Mouse (Mus musculus) G1E (cell line): ENCODE results near the gene Sap30bp. TPM values are rescaled to one million over a fixed set of nuclear protein-coding genes. Genes with fewer than 3 reads are reported as not detected.

Source experiments
- ATAC-seq: 2 replicates; pipeline ENCODE4 v1.8.0; 2016; ENCODE audit warnings: mild to moderate bottlenecking; ENCODE audit not compliant: insufficient number of reproducible peaks, poor library complexity, low FRiP score, severe bottlenecking; ENCODE audit errors: extremely low read depth
- DNase-seq: peaks from one replicate; pipeline ENCODE4 v3.0.0; 2012; ENCODE audit warnings: low spot score
- H3K27me3 ChIP-seq: 2 replicates; pipeline ENCODE4 v1.6.1; 2012; ENCODE audit warnings: mild to moderate bottlenecking, low read length, inconsistent platforms; ENCODE audit not compliant: insufficient read depth
- H3K36me3 ChIP-seq: replicated peaks from 2 replicates; pipeline ENCODE3; 2012; ENCODE audit warnings: mild to moderate bottlenecking, inconsistent platforms
- H3K4me1 ChIP-seq: 2 replicates; pipeline ENCODE4 v1.6.1; 2012; ENCODE audit warnings: low read depth, low read length, inconsistent platforms, mixed read lengths; ENCODE audit not compliant: insufficient read depth
- H3K4me3 ChIP-seq: 2 replicates; pipeline ENCODE4 v1.5.1; 2012; ENCODE audit warnings: low read depth, mild to moderate bottlenecking, inconsistent platforms, low read length, moderate library complexity, mixed read lengths
- H3K9me3 ChIP-seq: replicated peaks from 2 replicates; pipeline ENCODE4 v1.6.1; 2012; ENCODE audit warnings: inconsistent platforms
- CTCF ChIP-seq: IDR thresholded peaks from 2 replicates; pipeline ENCODE4 v1.5.1; 2012; ENCODE audit warnings: low read depth, low read length, inconsistent platforms, mixed read lengths
- GATA1 ChIP-seq: IDR thresholded peaks from 2 replicates; pipeline ENCODE4 v1.6.1; 2012; ENCODE audit warnings: borderline replicate concordance, low read length, inconsistent platforms, mixed read lengths
- GATA2 ChIP-seq: IDR thresholded peaks from 2 replicates; pipeline ENCODE4 v1.6.1; 2012; ENCODE audit warnings: low read depth, low read length, inconsistent platforms, borderline replicate concordance
- POLR2AphosphoS5 ChIP-seq: IDR thresholded peaks from 2 replicates; pipeline ENCODE4 v1.6.1; 2012; ENCODE audit warnings: low read depth, low read length, inconsistent platforms; ENCODE audit not compliant: insufficient replicate concordance
- TAL1 ChIP-seq: conservative IDR thresholded peaks from 2 replicates; pipeline ENCODE4 v1.6.1; 2012; ENCODE audit warnings: low read depth, low read length, inconsistent platforms, mixed read lengths
- polyA plus RNA-seq: library from polyadenylated mRNA; stranded (reverse); fragments of >175 nt; gene quantifications from 2 replicates; pipeline ENCODE4 v1.2.3, GENCODE M21; 2012
- total RNA-seq, 2 experiments: library from RNA; stranded (forward) in 1 of 2; stranded (reverse) in 1 of 2; fragments of 200-1000 nt in 1 of 2; fragments of >200 nt in 1 of 2; fragmentation: Nextera tagmentation in 1 of 2; gene quantifications; 2 replicates each; pipeline ENCODE4 v1.2.3; 2014 to 2017

Gene Sap30bp
- total and polyA plus RNA-seq, 3 experiments = 27.8 to 131 (median 30.8) TPM

DNA sequence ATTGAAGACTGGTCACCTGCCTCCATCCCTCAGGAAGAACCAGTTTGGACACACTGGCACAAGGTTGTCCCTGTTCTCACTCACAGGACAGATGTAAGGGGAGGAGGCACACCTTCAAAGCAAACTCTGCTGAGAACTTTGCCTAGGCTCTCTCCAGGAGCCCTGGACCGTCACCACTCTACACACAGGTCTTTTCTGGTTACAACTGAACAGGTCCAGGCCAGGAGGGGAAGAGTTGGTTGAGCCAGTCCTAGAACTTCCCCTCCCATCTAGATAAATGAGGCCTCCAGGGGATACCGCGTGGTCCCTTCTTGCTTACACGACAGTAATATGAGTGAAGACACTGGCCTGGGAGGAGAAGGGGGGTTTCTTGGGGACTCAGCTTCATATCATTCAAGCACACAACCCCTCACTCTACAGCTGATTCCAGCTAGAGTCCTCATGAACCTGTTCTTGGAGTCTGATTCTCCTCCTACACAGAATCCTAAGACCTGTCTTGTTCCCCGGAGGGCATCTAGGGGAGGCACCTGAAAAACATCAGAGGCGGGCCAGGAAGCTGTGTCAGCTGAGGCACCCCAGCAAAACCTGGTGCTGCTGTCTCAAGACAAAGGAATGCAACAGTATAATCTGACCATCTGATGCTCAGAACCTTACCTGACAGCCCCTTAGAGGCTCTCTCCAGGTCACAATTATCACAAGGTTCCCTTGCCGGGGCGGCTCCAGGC lies 28.7 kb upstream of the Sap30bp start:
- ATAC-seq (no peak), DNase-seq (no peak)
- Histone ChIP-seq H3K27me3 (no peaks in the 10 kb centered on the region), H3K4me1 (peaks cover 80% of the 10 kb centered on the region), H3K4me3 (peak overlapping the region; percentile 53; the same call in 1 of the 2 replicates), H3K9me3 (no peaks in the 10 kb centered on the region), H3K36me3 (peaks cover 87% of the 10 kb centered on the region)
- no peak for TF ChIP-seq GATA1
- TF ChIP-seq TAL1 = no peak
- TF ChIP-seq CTCF = no peak
- no peak for TF ChIP-seq POLR2AphosphoS5
- TF ChIP-seq GATA2 = no peak

DNA sequence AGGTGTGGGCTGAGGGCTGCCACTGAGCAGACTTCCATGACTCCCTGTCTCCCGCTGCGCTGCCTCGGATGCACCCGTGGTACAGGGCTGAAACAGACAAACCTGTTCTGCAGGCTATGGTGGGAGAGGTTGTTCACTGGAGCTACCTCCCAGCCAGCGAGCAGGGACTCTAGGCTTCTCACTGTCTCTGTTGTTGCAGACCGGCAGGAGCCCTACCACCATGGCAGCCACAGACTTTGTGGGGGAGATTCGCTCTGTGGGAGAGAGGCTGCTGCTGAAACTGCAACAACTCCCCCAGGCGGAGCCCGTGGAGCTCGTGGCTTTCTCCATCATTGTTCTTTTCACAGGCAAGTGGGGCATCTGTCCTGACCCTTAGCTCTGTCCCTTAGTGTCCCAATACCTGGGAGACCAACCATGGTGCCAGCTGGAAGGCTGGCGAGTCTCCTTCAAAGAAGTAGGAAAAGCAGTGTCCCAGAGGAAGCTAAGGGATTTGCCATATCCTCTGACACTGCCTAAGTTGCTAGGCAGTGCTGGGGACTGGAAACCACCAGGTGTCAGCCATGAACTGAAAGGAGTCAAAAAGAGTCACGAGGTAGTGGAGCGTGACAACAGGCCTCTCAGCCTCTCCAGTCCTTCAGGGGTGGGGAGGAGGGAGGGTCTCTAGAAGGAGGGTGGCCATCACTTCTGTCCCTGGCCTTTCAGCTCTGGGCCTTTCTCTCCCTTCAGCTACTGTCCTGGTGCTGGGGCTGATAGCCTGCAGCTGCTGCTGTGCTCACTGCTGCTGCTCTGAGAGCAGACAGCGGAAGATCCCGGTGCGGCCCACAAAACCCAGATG lies 27.9 kb upstream of the Sap30bp start:
- Histone ChIP-seq H3K27me3 (no peaks in the 10 kb centered on the region), H3K9me3 (no peaks in the 10 kb centered on the region), H3K4me1 (peaks cover 72% of the 10 kb centered on the region), H3K36me3 (peaks cover 93% of the 10 kb centered on the region), H3K4me3 (no peak overlapping the region)
- no peak for ATAC-seq
- DNase-seq = no peak
- TF ChIP-seq GATA1 = no peak
- TF ChIP-seq POLR2AphosphoS5 = no peak
- TF ChIP-seq CTCF = no peak
- TF ChIP-seq TAL1 = no peak
- no peak for TF ChIP-seq GATA2

DNA sequence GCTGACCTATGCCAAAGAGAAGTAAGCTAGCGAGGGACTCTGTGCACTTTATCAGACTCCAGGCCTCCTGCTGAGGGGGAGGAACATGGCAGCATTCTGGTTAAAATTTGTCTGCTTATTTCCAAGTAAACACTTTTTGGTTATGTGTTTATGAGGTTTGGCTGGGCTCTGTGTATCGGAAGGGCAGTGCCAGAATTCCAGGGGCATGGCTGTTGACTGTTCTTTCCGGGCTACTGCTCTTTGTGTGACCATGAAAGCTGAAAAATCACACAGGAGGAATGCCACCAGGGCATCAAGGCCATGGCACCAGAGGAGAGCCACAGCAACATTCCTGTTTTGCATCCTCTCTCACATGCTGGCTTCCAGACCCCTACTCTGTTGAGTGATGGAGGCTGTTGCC lies 27.0 kb upstream of the Sap30bp start:
- H3K9me3 ChIP-seq = no peaks in the 10 kb centered on the region
- H3K27me3 ChIP-seq = no peaks in the 10 kb centered on the region
- ATAC-seq = no peak
- no peak overlapping the region for H3K4me3 ChIP-seq
- DNase-seq = no peak
- peaks cover 88% of the 10 kb centered on the region for H3K36me3 ChIP-seq
- TF ChIP-seq POLR2AphosphoS5 = no peak
- no peak for TF ChIP-seq GATA2
- no peak for TF ChIP-seq TAL1
- TF ChIP-seq GATA1 = no peak
- TF ChIP-seq CTCF = no peak
- H3K4me1 ChIP-seq = peaks cover 69% of the 10 kb centered on the region

DNA sequence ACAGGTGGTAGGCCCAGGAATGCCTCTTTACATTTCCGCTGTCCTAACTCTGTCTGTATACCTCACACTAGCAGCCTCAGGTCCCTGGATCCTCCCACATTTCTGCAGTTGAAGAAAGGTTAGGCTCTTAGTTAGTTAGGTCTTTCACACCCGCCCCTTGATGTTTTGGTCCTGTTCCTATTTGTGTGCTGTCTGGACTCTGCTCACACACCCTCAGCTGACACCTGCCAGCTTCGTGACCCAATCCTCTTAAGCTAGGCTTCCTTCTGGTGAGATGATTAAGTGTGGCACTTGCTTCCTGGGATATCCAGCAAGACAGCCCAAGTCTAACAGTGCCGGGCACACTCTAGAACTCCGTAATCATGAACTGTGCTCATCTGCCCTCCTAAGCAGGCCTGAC lies 26.6 kb upstream of the Sap30bp start:
- Histone ChIP-seq H3K27me3 (no peaks in the 10 kb centered on the region), H3K9me3 (no peaks in the 10 kb centered on the region), H3K36me3 (peaks cover 88% of the 10 kb centered on the region), H3K4me1 (peaks cover 69% of the 10 kb centered on the region), H3K4me3 (no peak overlapping the region)
- ATAC-seq = no peak
- TF ChIP-seq GATA2 (no peak), POLR2AphosphoS5 (no peak), CTCF (no peak), GATA1 (no peak), TAL1 (no peak)
- no peak for DNase-seq

DNA sequence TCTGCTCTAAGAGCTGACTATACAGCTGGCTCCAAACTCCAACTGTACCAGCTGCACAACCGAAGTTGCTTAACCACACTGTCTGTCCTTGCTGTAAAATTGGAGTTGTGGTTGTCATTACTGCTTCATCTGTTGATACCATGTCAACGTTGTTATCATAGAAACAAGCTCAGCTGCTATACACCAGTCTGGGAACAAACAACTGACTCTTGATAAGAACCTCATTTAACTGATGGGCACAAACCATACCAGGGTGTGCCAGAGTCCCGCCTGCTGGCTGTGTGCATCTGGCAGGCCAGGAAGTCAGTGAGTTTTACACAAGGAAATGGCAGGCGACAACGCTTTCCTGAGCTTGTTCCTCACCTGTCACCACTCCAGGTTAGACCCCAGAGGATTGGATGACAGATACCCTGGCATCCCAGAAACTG lies 21.9 kb upstream of the Sap30bp start:
- H3K27me3 ChIP-seq = no peaks in the 10 kb centered on the region
- peak; percentile 66 for TF ChIP-seq TAL1
- no peak for TF ChIP-seq CTCF
- H3K9me3 ChIP-seq = no peaks in the 10 kb centered on the region
- H3K36me3 ChIP-seq = peaks cover 86% of the 10 kb centered on the region
- peak overlapping the region; percentile 18; the same call in 1 of the 2 replicates for H3K4me3 ChIP-seq
- peaks cover 40% of the 10 kb centered on the region for H3K4me1 ChIP-seq
- DNase-seq (no peak), ATAC-seq (peak; percentile 61)
